Mouse (Mus musculus): ENCODE measurements around the gene Slc39a9. TPM values are rescaled to one million over a fixed set of nuclear protein-coding genes. Genes with fewer than 3 reads are reported as not detected.

Gene Slc39a9
- polyA plus RNA-seq, 1 experiment from 2014 or later: 14.9 TPM

DNA sequence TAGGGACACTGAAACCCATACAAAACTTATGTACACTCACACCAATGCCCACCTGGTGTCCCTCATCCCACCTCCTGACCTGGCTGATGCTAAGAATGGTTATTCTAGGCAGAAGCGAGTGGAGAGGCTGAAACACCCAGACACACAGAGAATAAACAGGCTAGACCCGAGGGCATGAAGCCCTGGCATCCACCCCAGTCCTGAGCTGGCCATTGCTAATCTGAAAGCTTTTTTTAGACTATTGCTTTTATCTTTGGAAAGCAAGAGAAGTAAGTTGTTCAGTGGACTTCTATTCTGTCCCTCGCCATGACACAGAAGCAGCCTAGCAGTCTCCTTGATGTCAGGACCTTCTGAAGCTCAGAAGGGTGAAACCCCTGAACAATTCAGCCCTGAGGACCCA lies 33.8 kb upstream of the Slc39a9 start:
- Histone ChIP-seq H3K9ac (replicated peaks; ENCODE audit: low read depth) (no peak overlapping the region), H3K9me3 (ENCODE audit: low read length) (no peaks in the 10 kb centered on the region), H3K4me1 (ENCODE audit: insufficient read depth, low read depth, low read length) (no peaks in the 10 kb centered on the region), H3K27ac (ENCODE audit: low read length) (no peak overlapping the region), H3K4me2 (replicated peaks; ENCODE audit: low read depth, low read length) (no peak overlapping the region), H3K36me3 (ENCODE audit: insufficient read depth, low read length) (no peaks in the 10 kb centered on the region), H3K4me3 (ENCODE audit: low read depth, low read length) (no peak overlapping the region), H3K27me3 (replicated peaks; ENCODE audit: insufficient read depth, low read length) (no peaks in the 10 kb centered on the region)
- TF ChIP-seq EP300 (IDR thresholded peaks at IDR 0.05) (no peak), CTCF (IDR thresholded peaks at IDR 0.05) (no peak)
- WGBS: 61% methylated on average over 3 of the region's 3 CpGs
- ATAC-seq (no peak), DNase-seq (ENCODE audit: low spot score) (no peak)

DNA sequence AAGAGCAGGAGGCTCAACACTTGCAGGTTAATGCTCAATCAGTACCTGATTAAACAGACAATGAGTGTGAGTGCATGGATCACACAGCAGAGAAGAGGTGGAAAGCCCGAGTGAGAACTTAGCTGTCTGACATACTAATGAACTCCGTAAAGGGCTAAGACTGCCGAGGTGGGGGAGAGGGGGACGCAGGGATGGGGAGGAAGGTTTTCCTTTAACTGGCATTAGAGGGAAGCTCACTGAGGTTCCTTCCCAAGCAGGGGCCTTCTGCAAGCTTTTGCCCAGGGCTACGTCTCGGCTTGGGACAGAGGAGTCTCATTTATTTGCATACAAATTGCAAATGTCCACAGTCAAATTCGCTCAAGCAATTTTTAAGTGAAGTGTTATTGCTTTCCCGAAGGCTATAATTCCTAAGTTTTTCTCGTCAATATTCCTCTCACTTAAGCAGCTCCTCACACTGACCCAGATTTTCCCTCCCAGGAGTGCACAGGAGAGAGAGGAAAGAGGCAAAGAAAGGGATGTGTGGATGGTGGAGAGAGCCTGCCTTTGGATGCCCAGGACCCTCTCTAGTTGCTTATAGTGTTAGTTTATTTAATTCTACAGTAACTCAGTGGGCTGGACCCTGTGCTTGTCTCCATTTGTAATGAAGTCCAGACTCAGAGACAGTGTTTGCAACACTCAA lies 31.4 kb upstream of the Slc39a9 start:
- DNase-seq (ENCODE audit: low spot score): no peak
- no peak overlapping the region for H3K4me2 ChIP-seq (replicated peaks; ENCODE audit: low read depth, low read length)
- H3K4me3 ChIP-seq (ENCODE audit: low read depth, low read length): no peak overlapping the region
- no peaks in the 10 kb centered on the region for H3K4me1 ChIP-seq (ENCODE audit: insufficient read depth, low read depth, low read length)
- H3K9me3 ChIP-seq (ENCODE audit: low read length): no peaks in the 10 kb centered on the region
- no peaks in the 10 kb centered on the region for H3K27me3 ChIP-seq (replicated peaks; ENCODE audit: insufficient read depth, low read length)
- H3K9ac ChIP-seq (replicated peaks; ENCODE audit: low read depth): no peak overlapping the region
- ATAC-seq: no peak
- H3K36me3 ChIP-seq (ENCODE audit: insufficient read depth, low read length): no peaks in the 10 kb centered on the region
- TF ChIP-seq EP300 (IDR thresholded peaks at IDR 0.05) (no peak), CTCF (IDR thresholded peaks at IDR 0.05) (no peak)
- H3K27ac ChIP-seq (ENCODE audit: low read length): no peak overlapping the region
- WGBS: 48% methylated on average over 9 of the region's 9 CpGs

DNA sequence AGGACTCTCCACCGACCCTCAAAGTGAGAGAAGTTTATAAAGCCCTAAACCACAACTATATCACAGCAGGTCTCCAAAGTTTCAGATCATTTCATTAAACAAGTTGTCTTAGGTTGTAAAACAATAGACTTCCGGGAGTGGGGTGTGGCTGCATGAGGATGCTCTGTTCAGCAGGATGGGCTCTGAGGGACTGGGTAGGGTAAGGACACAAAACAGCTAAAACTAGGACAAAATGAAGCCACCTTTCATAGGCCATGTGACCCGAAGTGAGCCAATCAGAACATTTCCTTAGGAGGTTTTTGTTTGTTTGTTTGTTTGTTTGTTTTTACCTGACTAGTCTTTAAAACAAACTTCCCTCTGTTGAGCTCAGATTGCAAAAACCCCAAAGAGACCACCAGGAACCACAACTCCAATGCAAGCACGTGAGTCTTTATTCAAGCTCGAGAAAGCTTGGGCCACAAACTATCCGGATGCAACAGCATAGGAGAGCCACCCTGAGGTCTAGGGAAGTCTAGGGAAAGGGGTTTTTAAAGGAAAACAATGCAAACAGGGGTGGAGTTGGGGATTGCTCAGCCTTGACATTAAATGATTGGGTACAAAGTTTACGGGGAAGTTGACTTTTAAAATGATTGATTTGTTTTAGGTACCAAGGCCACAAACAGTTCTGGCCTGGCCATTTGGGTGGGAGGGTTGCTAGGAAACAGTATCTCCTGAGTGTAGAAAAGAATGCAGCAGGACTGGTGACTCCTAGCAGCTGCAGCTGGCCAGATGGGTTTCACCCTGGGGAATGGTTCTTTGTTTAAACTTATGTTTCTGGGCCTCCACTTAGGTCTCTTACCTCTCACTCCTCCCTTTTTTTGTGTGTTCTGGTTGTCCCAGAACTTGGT lies 28.1 kb upstream of the Slc39a9 start:
- Histone ChIP-seq H3K4me1 (ENCODE audit: insufficient read depth, low read depth, low read length) (no peaks in the 10 kb centered on the region), H3K4me3 (ENCODE audit: low read depth, low read length) (no peak overlapping the region), H3K4me2 (replicated peaks; ENCODE audit: low read depth, low read length) (no peak overlapping the region), H3K9me3 (ENCODE audit: low read length) (no peaks in the 10 kb centered on the region), H3K27me3 (replicated peaks; ENCODE audit: insufficient read depth, low read length) (no peaks in the 10 kb centered on the region), H3K9ac (replicated peaks; ENCODE audit: low read depth) (no peak overlapping the region), H3K36me3 (ENCODE audit: insufficient read depth, low read length) (no peaks in the 10 kb centered on the region), H3K27ac (ENCODE audit: low read length) (no peak overlapping the region)
- 38% methylated on average over 7 of the region's 7 CpGs for WGBS
- no peak for DNase-seq (ENCODE audit: low spot score)
- ATAC-seq: no peak
- TF ChIP-seq EP300 (IDR thresholded peaks at IDR 0.05) (no peak), CTCF (IDR thresholded peaks at IDR 0.05) (no peak)

DNA sequence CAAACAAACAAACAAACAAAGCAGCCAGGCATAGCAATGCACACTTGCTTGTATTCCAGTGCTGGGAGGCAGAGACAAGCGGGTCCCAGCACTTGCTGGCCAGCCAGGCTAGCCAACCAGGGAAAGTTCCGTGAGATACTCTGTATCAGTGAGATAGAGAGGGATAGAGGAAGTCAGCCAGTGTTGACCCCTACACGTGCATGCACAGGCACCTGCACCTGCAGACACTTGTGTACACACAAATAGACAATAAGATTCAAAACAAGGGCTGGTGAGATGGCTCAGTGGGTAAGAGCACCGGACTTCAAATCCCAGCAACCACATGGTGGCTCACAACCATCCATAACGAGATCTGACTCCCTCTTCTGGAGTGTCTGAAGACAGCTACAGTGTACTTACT lies 23.2 kb upstream of the Slc39a9 start:
- Histone ChIP-seq H3K4me3 (ENCODE audit: low read depth, low read length) (no peak overlapping the region), H3K27ac (ENCODE audit: low read length) (no peak overlapping the region), H3K27me3 (replicated peaks; ENCODE audit: insufficient read depth, low read length) (no peaks in the 10 kb centered on the region), H3K9ac (replicated peaks; ENCODE audit: low read depth) (no peak overlapping the region), H3K9me3 (ENCODE audit: low read length) (no peaks in the 10 kb centered on the region), H3K36me3 (ENCODE audit: insufficient read depth, low read length) (no peaks in the 10 kb centered on the region), H3K4me1 (ENCODE audit: insufficient read depth, low read depth, low read length) (no peaks in the 10 kb centered on the region), H3K4me2 (replicated peaks; ENCODE audit: low read depth, low read length) (no peak overlapping the region)
- TF ChIP-seq EP300 (IDR thresholded peaks at IDR 0.05) (no peak), CTCF (IDR thresholded peaks at IDR 0.05) (no peak)
- 71% methylated on average over 5 of the region's 5 CpGs for WGBS
- ATAC-seq (no peak), DNase-seq (ENCODE audit: low spot score) (no peak)

DNA sequence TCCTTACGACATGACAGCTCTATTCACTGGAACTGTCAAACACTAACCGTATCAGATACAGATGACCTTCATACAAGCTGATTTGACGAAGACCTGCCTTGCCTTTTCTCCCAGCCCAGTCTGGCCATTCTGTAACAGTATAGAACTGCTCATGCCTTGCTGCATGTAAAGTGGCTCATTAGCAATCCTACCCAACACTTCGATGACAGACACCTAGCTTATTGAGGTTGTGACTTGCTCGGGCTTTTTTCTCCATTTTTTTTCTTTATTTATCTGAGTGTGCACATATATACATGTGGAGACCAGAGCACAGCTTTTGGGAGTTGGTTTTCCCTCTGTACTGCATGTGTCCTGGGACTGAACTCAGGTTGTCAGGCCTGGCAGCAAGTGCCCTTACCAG lies 11.9 kb upstream of the Slc39a9 start:
- TF ChIP-seq CTCF (IDR thresholded peaks at IDR 0.05) (no peak), EP300 (IDR thresholded peaks at IDR 0.05) (no peak)
- Histone ChIP-seq H3K4me2 (replicated peaks; ENCODE audit: low read depth, low read length) (no peak overlapping the region), H3K9me3 (ENCODE audit: low read length) (no peaks in the 10 kb centered on the region), H3K4me1 (ENCODE audit: insufficient read depth, low read depth, low read length) (no peaks in the 10 kb centered on the region), H3K27me3 (replicated peaks; ENCODE audit: insufficient read depth, low read length) (no peaks in the 10 kb centered on the region), H3K27ac (ENCODE audit: low read length) (no peak overlapping the region), H3K36me3 (ENCODE audit: insufficient read depth, low read length) (peaks cover 16% of the 10 kb centered on the region; the same call in 1 of the 2 replicates), H3K4me3 (ENCODE audit: low read depth, low read length) (no peak overlapping the region), H3K9ac (replicated peaks; ENCODE audit: low read depth) (no peak overlapping the region)
- DNase-seq (ENCODE audit: low spot score) (no peak), ATAC-seq (no peak)
- WGBS: 78% methylated on average over 5 of the region's 5 CpGs
